Mouse (Mus musculus): ENCODE results near the gene 1110012L19Rik. TPM values are rescaled to one million over a fixed set of nuclear protein-coding genes. Genes with fewer than 3 reads are reported as not detected.
"Not testable (repeated sequence)": the region's sequence is repeated elsewhere in the genome, so short reads cannot be mapped to it uniquely, and the experiment has no call there.

The 1110012L19Rik gene
- polyA plus RNA-seq (2015; fragmentation: Nextera tagmentation; extraction: Ambion mirVana) = 32.9 and 34.8 TPM in 2 replicates

- Histone ChIP-seq H3K4me1 (replicated peaks) (peaks cover 11% of the 10 kb centered on the region), H3K27ac (peak within 1 kb of the TSS; percentile 83), H3K36me3 (peaks cover 5% of the 10 kb centered on the region), H3K4me2 (peak within 1 kb of the TSS; percentile 58), H3K9me3 (no peaks in the 10 kb centered on the region), H3K9ac (peak within 1 kb of the TSS; percentile 69), H3K4me3 (peak within 1 kb of the TSS; percentile 50), H3K27me3 (no peaks in the 10 kb centered on the region)
- peak; percentile 97 for ATAC-seq (ENCODE audit: low FRiP score)
- WGBS = 18% methylated on average over 22 of the region's 22 CpGs
These were observed at the start of gene 1110012L19Rik for GRCm38 (mm10) chrX:70385276-70385961. Gene 1110012L19Rik (plus strand): TSS chrX:70385877.

GRCm38 (mm10) chrX:70362985-70363384 is 22.7 kb upstream of the 1110012L19Rik start:
- Histone ChIP-seq H3K4me3 (peak overlapping the region; percentile 47), H3K27me3 (no peaks in the 10 kb centered on the region), H3K27ac (no peak overlapping the region), H3K9ac (no peak overlapping the region), H3K9me3 (no peaks in the 10 kb centered on the region), H3K4me2 (peak overlapping the region; percentile 59), H3K4me1 (replicated peaks) (peaks cover 16% of the 10 kb centered on the region), H3K36me3 (peaks cover 26% of the 10 kb centered on the region)
- no peak for ATAC-seq (ENCODE audit: low FRiP score)
- 91% methylated on average over 7 of the region's 7 CpGs for WGBS

- Histone ChIP-seq H3K9ac (peak overlapping the region; percentile 70), H3K4me2 (peak overlapping the region; percentile 59), H3K36me3 (peaks cover 21% of the 10 kb centered on the region), H3K27ac (no peak overlapping the region), H3K27me3 (no peaks in the 10 kb centered on the region), H3K4me3 (peak overlapping the region; percentile 47), H3K9me3 (no peaks in the 10 kb centered on the region), H3K4me1 (replicated peaks) (peaks cover 16% of the 10 kb centered on the region)
- ATAC-seq (ENCODE audit: low FRiP score) = peak; percentile 22; the same call in 1 of the 2 replicates
- WGBS = 88% methylated on average over 5 of the region's 5 CpGs
These were observed 22.2 kb upstream of the 1110012L19Rik start for GRCm38 (mm10) chrX:70363446-70363845.

GRCm38 (mm10) chrX:70364202-70364601 is 21.5 kb upstream of the 1110012L19Rik start:
- Histone ChIP-seq H3K27me3 (no peaks in the 10 kb centered on the region), H3K4me1 (replicated peaks) (peaks cover 16% of the 10 kb centered on the region), H3K27ac (no peak overlapping the region), H3K4me3 (peak overlapping the region; percentile 47), H3K9me3 (no peaks in the 10 kb centered on the region), H3K9ac (peak overlapping the region; percentile 70), H3K4me2 (peak overlapping the region; percentile 59), H3K36me3 (peaks cover 14% of the 10 kb centered on the region)
- ATAC-seq (ENCODE audit: low FRiP score) = peak; percentile 19; the same call in 1 of the 2 replicates
- WGBS = 40% methylated on average over 1 of the region's 1 CpGs

- peak within 1 kb of the TSS; percentile 70 for H3K9ac ChIP-seq
- H3K4me2 ChIP-seq = peak within 1 kb of the TSS; percentile 59
- peaks cover 7% of the 10 kb centered on the region for H3K36me3 ChIP-seq
- peak; percentile 96 for ATAC-seq (ENCODE audit: low FRiP score)
- H3K4me1 ChIP-seq (replicated peaks) = peaks cover 16% of the 10 kb centered on the region
- no peaks in the 10 kb centered on the region for H3K9me3 ChIP-seq
- WGBS = 11% methylated on average over 45 of the region's 45 CpGs
- peak within 1 kb of the TSS; percentile 75 for H3K27ac ChIP-seq
- H3K4me3 ChIP-seq = peak within 1 kb of the TSS; percentile 47
- no peaks in the 10 kb centered on the region for H3K27me3 ChIP-seq
These were observed 20.7 kb upstream of the 1110012L19Rik start, which contains the start of gene Ids for GRCm38 (mm10) chrX:70364661-70365613. Gene Ids (minus strand): TSS chrX:70365084.

GRCm38 (mm10) chrX:70369758-70370157 is 15.9 kb upstream of the 1110012L19Rik start:
- H3K4me2 ChIP-seq; H3K9ac ChIP-seq; H3K27me3 ChIP-seq; H3K4me1 ChIP-seq (replicated peaks); H3K4me3 ChIP-seq; H3K36me3 ChIP-seq; H3K9me3 ChIP-seq; H3K27ac ChIP-seq; ATAC-seq (ENCODE audit: low FRiP score): not testable (repeated sequence)
- WGBS = 14% methylated on average over 2 of the region's 6 CpGs

GRCm38 (mm10) chrX:70374469-70375110 is 11.1 kb upstream of the 1110012L19Rik start:
- H3K4me1 ChIP-seq (replicated peaks); H3K9ac ChIP-seq; H3K27ac ChIP-seq; H3K9me3 ChIP-seq; H3K36me3 ChIP-seq; H3K27me3 ChIP-seq; H3K4me2 ChIP-seq; H3K4me3 ChIP-seq: not testable (repeated sequence)
- 67% methylated on average over 6 of the region's 6 CpGs for whole genome bisulfite sequencing
- peak; percentile 76 for ATAC-seq (ENCODE audit: low FRiP score)

GRCm38 (mm10) chrX:70384917-70385275 is 781 bp upstream of the 1110012L19Rik start:
- Histone ChIP-seq H3K4me3 (peak overlapping the region; percentile 50), H3K27ac (peak overlapping the region; percentile 83), H3K4me2 (peak overlapping the region; percentile 52), H3K9me3 (no peaks in the 10 kb centered on the region), H3K9ac (peak overlapping the region; percentile 69), H3K4me1 (replicated peaks) (peaks cover 11% of the 10 kb centered on the region), H3K27me3 (no peaks in the 10 kb centered on the region), H3K36me3 (peaks cover 5% of the 10 kb centered on the region)
- 54% methylated on average over 3 of the region's 3 CpGs for WGBS
- peak; percentile 50; the same call in 1 of the 2 replicates for ATAC-seq (ENCODE audit: low FRiP score)

GRCm38 (mm10) chrX:70385962-70386351 is 280 bp downstream of the 1110012L19Rik start:
- WGBS = 24% methylated on average over 11 of the region's 11 CpGs

GRCm38 (mm10) chrX:70392636-70393035 is 7.0 kb downstream of the 1110012L19Rik start:
- not testable (repeated sequence) for ATAC-seq (ENCODE audit: low FRiP score); H3K9me3 ChIP-seq; H3K4me2 ChIP-seq; H3K4me3 ChIP-seq; H3K36me3 ChIP-seq; H3K27ac ChIP-seq; H3K9ac ChIP-seq; H3K27me3 ChIP-seq; H3K4me1 ChIP-seq (replicated peaks)

More at GRCm38 (mm10) chrX:70385962-70386351, 280 bp downstream of the 1110012L19Rik start:
- peak; percentile 65 for ATAC-seq (ENCODE audit: low FRiP score)
- no peaks in the 10 kb centered on the region for H3K9me3 ChIP-seq
- H3K27ac ChIP-seq = peak overlapping the region; percentile 83
- H3K9ac ChIP-seq = peak overlapping the region; percentile 69
- no peaks in the 10 kb centered on the region for H3K27me3 ChIP-seq
- peaks cover 11% of the 10 kb centered on the region for H3K4me1 ChIP-seq (replicated peaks)
- H3K4me2 ChIP-seq = peak overlapping the region; percentile 58
- H3K36me3 ChIP-seq = peaks cover 5% of the 10 kb centered on the region
- peak overlapping the region; percentile 50 for H3K4me3 ChIP-seq

- H3K9ac ChIP-seq; H3K9me3 ChIP-seq; H3K4me3 ChIP-seq; ATAC-seq (ENCODE audit: low FRiP score); H3K4me1 ChIP-seq (replicated peaks); H3K36me3 ChIP-seq; H3K27me3 ChIP-seq; H3K27ac ChIP-seq; H3K4me2 ChIP-seq: not testable (repeated sequence)
- WGBS = 88% methylated on average over 3 of the region's 3 CpGs
These were observed 39.8 kb downstream of the 1110012L19Rik start for GRCm38 (mm10) chrX:70425473-70425872.
